Mouse (Mus musculus) layer of hippocampus, adult 18-20 months (tissue): ENCODE results near the gene Emilin2. TPM values are rescaled to one million over a fixed set of nuclear protein-coding genes. Genes with fewer than 3 reads are reported as not detected.

Experiments used
- DNase-seq, 2 experiments: peaks; one replicate each; pipeline ENCODE4 v3.0.0; 2022; ENCODE audit warnings: low spot score in 2 of 2
- total RNA-seq, 2 experiments: library from RNA; stranded (reverse); gene quantifications; 2 replicates each; pipeline ENCODE4 v1.2.3; 2021

Gene Emilin2
- total RNA-seq, 2 experiments from 2014 or later = 2.8 to 4.5 TPM

- no peak for DNase-seq
Measured at GRCm38 (mm10) chr17:71301413-71301812, 10.4 kb downstream of the Emilin2 start.

DNA sequence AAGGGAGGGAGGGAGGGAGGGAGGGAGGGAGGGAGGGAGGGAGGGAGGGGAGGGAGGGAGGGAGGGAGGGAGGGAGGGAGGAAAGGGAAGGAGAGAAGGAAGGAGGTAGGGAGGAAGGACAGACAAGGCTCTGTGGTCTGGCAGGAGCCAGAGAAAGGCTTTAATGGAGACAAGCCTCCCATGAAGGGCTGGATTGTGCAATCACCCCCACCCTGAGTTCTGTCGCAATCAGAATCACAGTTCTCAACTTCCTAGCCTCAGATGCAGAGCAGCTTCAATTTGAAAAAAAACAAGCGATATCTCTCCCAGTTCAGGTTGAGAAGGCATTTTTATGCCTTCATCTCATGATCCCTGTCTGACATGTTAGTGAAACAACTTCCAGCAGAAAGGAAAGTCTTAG is 11.4 kb downstream of the Emilin2 start:
- DNase-seq = no peak

DNA sequence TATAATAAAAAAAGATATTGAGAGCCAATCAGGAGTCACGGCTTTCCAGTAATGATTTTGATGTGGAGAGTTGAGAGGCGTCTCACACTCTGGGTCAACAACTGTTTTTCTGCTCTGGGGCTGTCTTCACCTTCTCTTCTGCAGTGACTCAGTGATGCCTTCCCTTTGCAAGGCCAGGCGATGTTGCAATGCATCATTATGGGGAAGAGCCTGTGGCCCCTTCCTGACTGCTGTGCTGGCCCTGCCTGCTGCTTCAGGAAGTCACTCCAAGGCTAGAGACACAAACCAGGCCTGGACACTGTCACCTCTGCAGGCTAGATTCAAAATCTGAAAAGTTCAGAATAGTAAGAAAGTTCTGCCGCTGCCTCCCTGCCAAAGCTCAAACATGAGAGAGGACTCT is 11.9 kb downstream of the Emilin2 start:
- no peak for DNase-seq

DNA sequence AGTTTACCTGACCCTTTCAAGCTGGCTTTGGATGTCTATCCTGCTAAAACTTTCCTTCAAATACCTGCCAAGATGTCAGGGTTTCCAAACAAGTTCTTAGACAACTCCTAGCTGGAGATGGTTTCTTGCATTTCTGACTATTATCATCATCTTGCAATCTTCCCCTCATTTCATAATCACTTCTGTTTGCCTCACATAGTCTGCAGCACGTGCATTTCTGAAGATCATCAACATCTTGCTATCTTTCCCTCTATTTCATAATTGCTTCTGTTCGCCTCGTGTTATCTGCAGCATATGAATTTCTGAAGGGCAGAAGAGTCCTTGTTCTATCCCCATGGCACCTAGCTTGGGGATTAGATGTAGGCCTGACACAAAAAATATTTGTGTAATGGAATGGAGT is 17.2 kb downstream of the Emilin2 start:
- no peak for DNase-seq

GRCm38 (mm10) chr17:71292897-71293296 is 18.9 kb downstream of the Emilin2 start:
- DNase-seq = no peak

DNA sequence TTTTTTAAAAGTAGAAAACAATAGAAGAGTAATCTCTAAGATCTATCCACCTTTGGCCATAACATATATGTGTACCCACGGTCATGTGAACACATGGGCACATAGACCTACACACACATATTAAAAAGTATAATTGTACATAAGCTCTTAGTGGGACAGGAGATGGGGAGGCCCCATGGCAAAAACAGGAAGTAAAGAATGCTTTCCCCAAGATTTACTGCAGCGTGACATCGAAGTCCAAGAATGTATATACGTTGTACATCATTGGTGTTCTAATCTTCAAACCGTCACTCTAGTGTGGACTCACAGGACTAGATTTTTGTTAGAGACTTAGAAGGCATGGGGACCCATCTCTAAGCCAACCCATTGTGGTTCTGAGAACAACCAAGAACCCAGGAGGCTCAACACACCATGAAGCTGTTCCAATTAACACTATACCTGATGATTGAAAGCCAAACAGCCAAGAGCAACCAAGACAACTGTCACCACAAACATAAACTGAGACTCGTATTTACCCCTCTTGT is 19.8 kb downstream of the Emilin2 start:
- DNase-seq = no peak

DNA sequence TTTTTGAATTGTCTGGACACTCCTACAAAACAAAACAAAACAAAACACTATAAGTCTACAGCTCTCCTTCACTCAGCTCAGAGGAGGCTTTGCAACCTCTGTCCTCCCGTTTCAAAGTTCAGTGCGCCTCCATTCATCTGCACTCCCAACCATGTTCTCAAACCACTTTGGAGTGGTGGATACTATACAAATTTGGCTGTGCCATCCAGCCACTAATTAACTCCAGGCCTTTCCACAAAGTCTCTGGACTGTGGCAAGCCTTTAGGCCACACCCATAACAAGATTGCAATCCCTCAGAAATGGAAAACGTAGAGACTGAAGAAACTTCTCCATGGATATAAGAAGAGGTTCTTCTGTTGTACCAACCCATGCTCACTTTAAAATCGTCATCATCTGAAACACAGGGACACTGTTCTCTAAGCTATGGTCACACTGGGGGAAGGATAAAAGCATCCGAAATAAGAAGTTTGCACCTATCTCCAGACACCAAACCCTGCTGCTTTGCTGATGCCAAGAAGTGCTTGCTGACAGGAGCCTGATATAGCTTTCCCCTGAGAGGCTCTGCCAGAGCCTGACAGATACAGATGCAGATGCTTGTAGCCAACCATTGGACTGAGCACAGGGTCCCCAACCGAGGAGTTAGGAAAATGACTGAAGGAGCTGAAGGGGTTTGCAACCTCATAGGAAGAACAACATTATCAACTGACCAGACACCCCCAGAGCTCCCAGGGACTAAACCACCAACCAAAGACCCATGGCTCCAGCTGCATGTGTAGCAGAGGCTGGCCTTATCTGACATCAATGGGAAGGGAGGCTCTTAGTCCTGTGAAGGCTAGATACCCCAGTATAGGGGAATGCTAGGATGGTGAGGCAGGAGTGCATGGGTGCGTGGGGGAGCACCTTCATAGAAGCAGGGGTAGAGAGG is 21.0 kb downstream of the Emilin2 start:
- no peak for DNase-seq

- DNase-seq = no peak
Measured at GRCm38 (mm10) chr17:71289572-71290176, 22.1 kb downstream of the Emilin2 start.

DNA sequence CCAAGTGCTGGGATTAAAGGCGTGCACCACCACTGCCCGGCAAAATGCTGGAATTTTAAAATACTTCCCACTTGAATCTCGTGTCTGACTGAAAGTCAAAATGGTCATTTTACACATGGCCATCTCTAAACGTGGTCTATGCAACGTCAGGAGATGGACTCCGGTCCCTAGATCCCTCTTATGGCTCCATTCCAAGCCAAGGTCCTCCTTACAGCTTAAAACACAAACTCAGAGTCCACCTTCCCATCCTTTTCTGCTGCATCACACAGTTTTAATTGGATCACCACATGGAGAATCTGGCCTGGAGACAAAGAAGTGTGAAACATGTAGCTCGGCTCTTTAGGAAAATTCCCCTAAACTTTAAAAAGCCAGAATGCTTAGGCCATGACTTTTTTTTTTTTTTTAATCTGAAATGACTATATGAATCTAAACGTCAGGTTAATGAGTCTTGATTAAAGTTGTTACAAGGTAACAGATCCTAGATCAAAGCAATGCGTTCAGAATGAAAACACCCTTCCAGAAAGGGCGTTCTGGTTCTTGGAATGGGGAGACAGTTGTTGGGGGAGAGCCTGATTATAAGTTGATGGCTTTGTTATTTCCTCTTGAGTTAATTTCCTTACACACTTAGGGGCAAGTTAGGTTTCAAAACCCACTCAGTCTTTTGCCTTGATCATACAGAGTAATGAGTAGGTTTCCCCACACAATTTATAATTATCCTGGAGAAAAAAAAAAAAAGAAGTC is 22.8 kb downstream of the Emilin2 start:
- no peak for DNase-seq

- no peak for DNase-seq
Measured at GRCm38 (mm10) chr17:71288145-71288758, 23.5 kb downstream of the Emilin2 start.

DNA sequence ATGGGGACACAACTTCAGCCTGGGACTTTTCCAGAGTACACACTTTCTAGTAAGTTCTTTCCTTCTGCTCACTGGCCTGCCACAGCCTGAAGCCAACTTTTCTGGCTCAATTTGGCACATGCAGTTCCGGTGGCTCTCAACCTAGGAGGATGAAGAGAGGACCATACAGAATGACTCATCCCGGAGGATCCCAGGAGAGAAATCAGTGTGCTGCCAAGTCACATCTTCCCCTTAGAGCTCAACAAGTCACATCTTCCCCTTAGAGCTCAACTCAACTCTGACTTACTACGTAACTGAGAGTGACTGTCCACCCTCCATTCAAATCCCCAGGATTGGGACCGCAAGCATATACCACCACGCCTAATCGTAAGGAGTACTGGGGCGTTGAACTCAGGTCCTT is 24.2 kb downstream of the Emilin2 start:
- no peak for DNase-seq

GRCm38 (mm10) chr17:71285929-71286328 is 25.8 kb downstream of the Emilin2 start:
- DNase-seq = no peak

DNA sequence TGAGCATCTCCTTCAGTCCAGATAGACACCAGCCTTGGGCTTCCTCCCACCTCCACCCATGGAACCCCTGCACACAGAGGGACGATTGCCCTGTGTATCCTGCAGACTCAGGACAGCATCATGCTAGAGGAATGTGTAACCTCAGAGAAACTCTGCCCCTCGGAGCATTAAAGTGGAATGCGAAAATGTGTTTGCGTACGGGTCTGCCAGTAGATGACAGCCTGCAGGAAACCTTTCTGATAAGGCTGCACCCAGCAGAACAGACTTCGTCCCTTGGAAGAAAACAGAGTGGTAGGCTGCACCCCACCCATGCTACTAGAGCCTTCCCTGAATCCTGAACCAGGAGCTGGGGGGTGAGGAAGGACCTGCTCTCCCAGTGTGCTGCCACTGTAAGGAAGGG is 26.9 kb downstream of the Emilin2 start:
- no peak for DNase-seq

DNA sequence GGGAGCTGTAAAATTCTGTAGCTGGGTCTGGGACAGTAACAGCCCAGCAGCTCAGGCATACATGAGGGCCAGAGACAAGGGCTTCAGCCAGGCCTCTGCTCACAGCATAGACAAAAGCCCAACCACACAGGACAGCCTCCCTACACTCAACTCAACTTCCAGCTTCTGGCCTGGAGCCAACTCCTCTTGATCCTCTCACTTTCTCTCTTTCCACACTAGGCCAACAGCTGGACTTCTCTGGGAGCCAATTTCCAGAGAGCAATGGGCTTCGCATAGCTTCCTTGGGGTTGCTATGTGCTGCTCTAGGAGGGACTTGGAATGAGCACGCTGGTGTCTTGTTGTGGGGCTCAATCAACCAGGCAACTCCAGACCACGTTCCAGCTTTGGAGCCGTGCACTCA is 28.5 kb downstream of the Emilin2 start:
- no peak for DNase-seq

GRCm38 (mm10) chr17:71282716-71283115 is 29.1 kb downstream of the Emilin2 start:
- no peak for DNase-seq

DNA sequence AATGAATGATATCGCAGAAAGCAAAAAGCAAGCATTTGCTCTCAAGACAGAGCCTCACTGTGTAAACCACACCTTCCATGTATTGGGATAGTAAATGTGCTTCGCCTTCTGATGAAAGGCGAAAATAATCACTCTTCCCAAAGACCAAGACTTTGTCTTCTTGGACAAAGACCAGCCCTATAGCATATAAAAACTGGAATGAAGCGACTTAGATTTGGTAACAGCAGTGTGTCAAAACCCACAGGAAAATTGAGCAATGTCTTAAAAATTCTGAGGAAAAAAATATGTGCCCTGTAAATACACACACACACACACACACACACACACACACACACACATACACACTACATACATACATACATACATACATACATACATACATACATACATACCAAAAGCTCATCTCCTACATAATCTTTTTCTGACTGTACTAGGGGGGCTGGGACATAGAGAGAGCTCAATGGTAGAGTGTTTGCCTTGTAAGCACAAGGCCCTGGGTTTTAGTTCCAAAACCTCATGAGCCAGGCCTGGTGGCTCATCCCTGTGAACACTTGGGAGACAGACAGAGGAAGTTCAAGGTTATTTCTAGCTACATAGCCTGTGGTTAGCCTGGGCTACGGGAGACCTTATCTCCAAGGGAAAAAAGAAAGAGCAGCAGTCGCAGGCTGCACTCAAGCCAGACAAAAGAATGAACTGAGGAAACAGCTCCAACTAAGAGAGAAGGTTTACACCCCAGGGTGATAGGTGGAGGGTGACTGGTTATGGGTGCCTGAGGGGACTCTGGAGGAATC is 33.9 kb downstream of the Emilin2 start:
- no peak for DNase-seq

DNA sequence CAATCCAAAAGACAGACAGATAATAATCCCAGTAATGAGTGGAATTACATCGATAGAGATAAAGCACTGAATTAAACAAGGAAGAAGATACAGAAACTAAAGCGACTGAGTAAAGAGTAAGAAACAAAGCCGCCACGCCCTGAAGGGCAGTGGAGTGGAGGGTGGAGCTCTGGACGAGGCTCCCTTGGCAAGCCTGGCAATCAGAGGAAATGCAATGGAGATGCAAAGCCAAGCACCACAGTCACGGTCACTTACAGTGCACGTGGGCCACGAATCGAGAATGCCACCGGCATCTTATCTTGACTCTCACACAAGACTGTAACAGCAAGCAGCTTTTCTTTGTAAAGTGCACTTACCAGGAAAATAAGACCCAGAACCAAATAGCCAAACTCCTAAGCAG is 35.0 kb downstream of the Emilin2 start:
- DNase-seq = no peak

DNA sequence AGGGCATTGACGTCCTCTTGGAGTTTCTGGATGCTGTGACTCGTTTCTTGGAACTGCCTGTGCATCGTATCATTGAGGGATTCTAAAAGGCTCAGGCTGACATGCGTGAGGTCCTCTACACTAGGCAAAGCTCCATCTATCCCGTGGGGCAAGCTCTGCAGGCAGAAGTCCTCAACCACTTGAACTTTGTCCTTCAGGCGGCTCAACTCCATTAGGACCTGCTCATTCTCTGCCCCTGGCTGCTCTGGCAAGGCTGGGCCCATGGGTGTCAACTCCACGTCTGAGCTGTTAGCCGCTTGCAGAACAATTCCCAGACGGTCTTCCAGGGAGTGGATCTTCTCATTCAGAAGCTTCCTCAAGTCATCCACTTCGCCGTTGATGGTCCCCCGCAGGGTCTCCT is 37.9 kb downstream of the Emilin2 start:
- no peak for DNase-seq

- no peak for DNase-seq
Measured at GRCm38 (mm10) chr17:71268599-71268998, 43.2 kb downstream of the Emilin2 start.

GRCm38 (mm10) chr17:71268152-71268551 is 43.6 kb downstream of the Emilin2 start:
- no peak for DNase-seq

DNA sequence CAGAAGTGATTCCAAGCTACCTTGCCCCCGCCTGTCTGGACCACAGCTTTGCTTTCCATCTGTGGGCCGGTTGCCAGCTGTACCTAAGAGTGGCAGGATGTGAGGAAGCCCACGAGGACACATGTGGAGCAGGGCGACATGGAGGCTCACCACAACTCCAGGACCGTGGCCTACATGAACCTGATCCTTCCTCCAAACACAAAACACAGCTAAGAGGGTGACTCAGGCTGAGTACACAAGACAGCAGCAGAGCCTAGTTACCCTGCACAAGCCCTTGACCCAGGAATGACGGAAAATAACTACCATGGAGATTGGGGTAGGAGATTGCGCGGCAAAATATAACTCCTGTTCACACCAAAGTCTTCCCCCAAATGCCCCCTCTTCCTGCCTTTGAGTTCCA is 44.4 kb downstream of the Emilin2 start:
- DNase-seq = no peak
